Mouse (Mus musculus): ENCODE results near the gene Dnaja3. TPM values are rescaled to one million over a fixed set of nuclear protein-coding genes. Genes with fewer than 3 reads are reported as not detected.
"Not testable (repeated sequence)": the region's sequence is repeated elsewhere in the genome, so short reads cannot be mapped to it uniquely, and the experiment has no call there.

Gene Dnaja3
- polyA plus RNA-seq, 1 experiment from 2014 or later, result 68.8 TPM

GRCm38 (mm10) chr16:4756660-4757335, 117.0 kb downstream of the Dnaja3 start:
- 7% methylated on average over 22 of the region's 42 CpGs for WGBS
- Histone ChIP-seq H3K4me3 (ENCODE audit: low read length) (peak overlapping the region; percentile 41), H3K4me2 (replicated peaks; ENCODE audit: low read depth, low read length) (peak overlapping the region; percentile 18), H3K27ac (ENCODE audit: low read depth, low read length) (peak overlapping the region; percentile 14; the same call in 1 of the 2 replicates), H3K9ac (ENCODE audit: low read depth, low read length) (peak overlapping the region; percentile 47; the same call in 1 of the 2 replicates)
- not testable (repeated sequence) for H3K4me1 ChIP-seq (ENCODE audit: control insufficient read depth, insufficient read depth, low read length); H3K9me3 ChIP-seq (ENCODE audit: control insufficient read depth, low read length); H3K27me3 ChIP-seq (ENCODE audit: control insufficient read depth, insufficient read depth, low read length); H3K36me3 ChIP-seq (ENCODE audit: control insufficient read depth, insufficient read depth, low read length)
- ATAC-seq (ENCODE audit: low FRiP score, low TSS enrichment), result peak; percentile 87

Other genes starting within 250 kb of the Dnaja3 start
- 1.1 and 1.3 TPM in 2 replicates for gene Adcy9, start 219.5 kb upstream of the Dnaja3 start, polyA plus RNA-seq (2014; fragmentation: Nextera tagmentation; extraction: Ambion mirVana)
- 7.7 and 21.1 TPM in 2 replicates for gene Srl, start 98.2 kb upstream of the Dnaja3 start, polyA plus RNA-seq (2014; fragmentation: Nextera tagmentation; extraction: Ambion mirVana)
- 24.5 and 25.7 TPM in 2 replicates for gene Tfap4, start 80.1 kb upstream of the Dnaja3 start, polyA plus RNA-seq (2014; fragmentation: Nextera tagmentation; extraction: Ambion mirVana)
- gene Glis2, start 45.3 kb upstream of the Dnaja3 start, polyA plus RNA-seq (2014; fragmentation: Nextera tagmentation; extraction: Ambion mirVana), result 42.4 and 47.3 TPM in 2 replicates
- gene Pam16, start 15.0 kb upstream of the Dnaja3 start, polyA plus RNA-seq (2014; fragmentation: Nextera tagmentation; extraction: Ambion mirVana), result 102 and 116 TPM in 2 replicates
- 14.4 and 16.1 TPM in 2 replicates for gene Vasn, start within 50 bp of the Dnaja3 start, polyA plus RNA-seq (2014; fragmentation: Nextera tagmentation; extraction: Ambion mirVana)
- gene Coro7, start 39.8 kb downstream of the Dnaja3 start, polyA plus RNA-seq (2014; fragmentation: Nextera tagmentation; extraction: Ambion mirVana), result 12.0 and 16.4 TPM in 2 replicates
- gene Nmral1, start 79.4 kb downstream of the Dnaja3 start, polyA plus RNA-seq (2014; fragmentation: Nextera tagmentation; extraction: Ambion mirVana), result 132 and 145 TPM in 2 replicates
- gene Hmox2, start 86.4 kb downstream of the Dnaja3 start, polyA plus RNA-seq (2014; fragmentation: Nextera tagmentation; extraction: Ambion mirVana), result 103 and 113 TPM in 2 replicates
- 67.2 and 98.0 TPM in 2 replicates for gene Cdip1, start 150.3 kb downstream of the Dnaja3 start, polyA plus RNA-seq (2014; fragmentation: Nextera tagmentation; extraction: Ambion mirVana)
- 0.89 TPM in 1 of 2 replicates, not detected in the other for gene 4930562C15Rik, start 195.4 kb downstream of the Dnaja3 start, polyA plus RNA-seq (2014; fragmentation: Nextera tagmentation; extraction: Ambion mirVana)
- gene Ubald1, start 240.3 kb downstream of the Dnaja3 start, polyA plus RNA-seq (2014; fragmentation: Nextera tagmentation; extraction: Ambion mirVana), result 37.2 and 39.7 TPM in 2 replicates
- 54.0 and 89.2 TPM in 2 replicates for gene Mgrn1, start 246.3 kb downstream of the Dnaja3 start, polyA plus RNA-seq (2014; fragmentation: Nextera tagmentation; extraction: Ambion mirVana)

All from kidney, embryonic 14.5 days (tissue).